Mouse (Mus musculus): ENCODE measurements around the gene Grin2a.

DNA sequence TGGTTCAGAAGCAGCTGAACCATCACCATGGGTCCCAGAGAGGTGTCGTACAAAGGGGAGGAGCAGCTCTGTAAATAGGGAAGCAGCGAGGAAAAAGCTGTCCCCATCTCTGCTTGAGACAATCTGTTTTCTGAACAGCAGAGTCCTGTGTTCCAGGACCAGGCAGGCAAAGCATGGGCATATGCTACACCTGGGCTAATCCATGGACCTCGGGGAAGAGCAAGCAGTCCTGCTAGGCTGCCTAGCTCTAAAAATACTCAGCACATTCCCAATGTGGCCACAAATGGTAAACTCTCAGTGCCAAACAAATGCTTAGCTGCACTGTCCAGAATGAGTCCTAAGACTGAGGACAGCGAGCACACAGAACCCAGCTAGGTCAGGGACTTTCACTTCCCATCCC, 86.1 kb downstream of the Grin2a start:
- TF ChIP-seq TAL1 (IDR thresholded peaks at IDR 0.05; ENCODE audit: low read length) = no peak
- no peak for TF ChIP-seq GATA1 (IDR thresholded peaks at IDR 0.05; ENCODE audit: low read length)
